Mouse (Mus musculus) adrenal gland, adult 8-10 months (tissue): ENCODE measurements around the gene Ephb1. TPM values are rescaled to one million over a fixed set of nuclear protein-coding genes. Genes with fewer than 3 reads are reported as not detected.

Experiments
- DNase-seq: peaks from one replicate; pipeline ENCODE4 v3.0.0; 2022
- total RNA-seq, 4 experiments: library from RNA; stranded (reverse); gene quantifications; 2 replicates each; pipeline ENCODE4 v1.2.4; 2022

The Ephb1 gene
- total RNA-seq, 4 experiments from 2014 or later = 1.2 to 3.1 (median 2.0) TPM

GRCm38 (mm10) chr9:102240215-102240614 is 114.3 kb downstream of the Ephb1 start:
- DNase-seq = no peak

GRCm38 (mm10) chr9:102235444-102235951 is 119.0 kb downstream of the Ephb1 start:
- DNase-seq = no peak

- no peak for DNase-seq
Measured at GRCm38 (mm10) chr9:102231248-102231647, 123.2 kb downstream of the Ephb1 start.

- no peak for DNase-seq
Measured at GRCm38 (mm10) chr9:102216746-102217566, 137.5 kb downstream of the Ephb1 start.

- no peak for DNase-seq
Measured at GRCm38 (mm10) chr9:102212036-102212383, 142.5 kb downstream of the Ephb1 start.

- DNase-seq = no peak
Measured at GRCm38 (mm10) chr9:102211296-102212035, 143.0 kb downstream of the Ephb1 start.

- DNase-seq = no peak
Measured at GRCm38 (mm10) chr9:102205518-102205917, 149.0 kb downstream of the Ephb1 start.

GRCm38 (mm10) chr9:102201867-102202266 is 152.6 kb downstream of the Ephb1 start:
- no peak for DNase-seq

- DNase-seq = peak; percentile 75
Measured at GRCm38 (mm10) chr9:102196856-102197255, 157.6 kb downstream of the Ephb1 start.

GRCm38 (mm10) chr9:102194063-102194462 is 160.4 kb downstream of the Ephb1 start:
- DNase-seq = peak; percentile 54

- no peak for DNase-seq
Measured at GRCm38 (mm10) chr9:102192724-102193685, 161.5 kb downstream of the Ephb1 start.

- no peak for DNase-seq
Measured at GRCm38 (mm10) chr9:102190058-102190457, 164.4 kb downstream of the Ephb1 start.

GRCm38 (mm10) chr9:102189406-102189805 is 165.1 kb downstream of the Ephb1 start:
- DNase-seq = peak; percentile 88

GRCm38 (mm10) chr9:102183663-102184274 is 170.7 kb downstream of the Ephb1 start:
- no peak for DNase-seq

GRCm38 (mm10) chr9:102181810-102182490 is 172.5 kb downstream of the Ephb1 start:
- DNase-seq = no peak

- no peak for DNase-seq
Measured at GRCm38 (mm10) chr9:102181276-102181675, 173.2 kb downstream of the Ephb1 start.

GRCm38 (mm10) chr9:102180486-102180885 is 174.0 kb downstream of the Ephb1 start:
- DNase-seq = no peak

GRCm38 (mm10) chr9:102180070-102180469 is 174.4 kb downstream of the Ephb1 start:
- no peak for DNase-seq

GRCm38 (mm10) chr9:102169706-102170105 is 184.8 kb downstream of the Ephb1 start:
- no peak for DNase-seq

- no peak for DNase-seq
Measured at GRCm38 (mm10) chr9:102155876-102156275, 198.6 kb downstream of the Ephb1 start.

GRCm38 (mm10) chr9:102139181-102139580 is 215.3 kb downstream of the Ephb1 start:
- no peak for DNase-seq
